Mouse (Mus musculus) cerebellum, adult 9-11 months (tissue): ENCODE data around the gene Atat1.

Experiments
- DNase-seq: peaks from one replicate; pipeline ENCODE4 v3.0.0; 2022

The Atat1 gene

GRCm38 (mm10) chr17:35870884-35871696 is 38.8 kb downstream of the Atat1 start:
- DNase-seq, result no peak

- DNase-seq, result no peak
Measured at GRCm38 (mm10) chr17:35870151-35870883, 39.6 kb downstream of the Atat1 start.

- no peak for DNase-seq
Measured at GRCm38 (mm10) chr17:35869346-35870067, 40.4 kb downstream of the Atat1 start.

- DNase-seq, result no peak
Measured at GRCm38 (mm10) chr17:35868961-35869345, 40.9 kb downstream of the Atat1 start.

- DNase-seq, result no peak
Measured at GRCm38 (mm10) chr17:35868165-35868820, 41.6 kb downstream of the Atat1 start.

- no peak for DNase-seq
Measured at GRCm38 (mm10) chr17:35866911-35867890, 42.7 kb downstream of the Atat1 start.

GRCm38 (mm10) chr17:35866281-35866831 is 43.5 kb downstream of the Atat1 start:
- peak; percentile 49 for DNase-seq

GRCm38 (mm10) chr17:35865481-35866280 is 44.2 kb downstream of the Atat1 start, which contains the start of gene Ppp1r18:
Gene Ppp1r18, plus strand, starts transcription at chr17:35865593.
- peak; percentile 54 for DNase-seq

GRCm38 (mm10) chr17:35864832-35865353 is 45.0 kb downstream of the Atat1 start:
- DNase-seq, result no peak

- DNase-seq, result peak; percentile 91
Measured at GRCm38 (mm10) chr17:35861198-35861857, 48.5 kb downstream of the Atat1 start, which contains the start of gene Nrm. Gene Nrm, plus strand, starts transcription at chr17:35861318.

- no peak for DNase-seq
Measured at GRCm38 (mm10) chr17:35860831-35861197, 49.1 kb downstream of the Atat1 start.

- no peak for DNase-seq
Measured at GRCm38 (mm10) chr17:35859835-35860234, 50.0 kb downstream of the Atat1 start.

GRCm38 (mm10) chr17:35859371-35859770 is 50.5 kb downstream of the Atat1 start:
- no peak for DNase-seq

GRCm38 (mm10) chr17:35850974-35851373 is 58.9 kb downstream of the Atat1 start:
- no peak for DNase-seq

GRCm38 (mm10) chr17:35848112-35848511 is 61.8 kb downstream of the Atat1 start:
- DNase-seq, result no peak
